Comparison of ENCODE assay signal across 8 mouse cellular contexts in the genomic region with DNA sequence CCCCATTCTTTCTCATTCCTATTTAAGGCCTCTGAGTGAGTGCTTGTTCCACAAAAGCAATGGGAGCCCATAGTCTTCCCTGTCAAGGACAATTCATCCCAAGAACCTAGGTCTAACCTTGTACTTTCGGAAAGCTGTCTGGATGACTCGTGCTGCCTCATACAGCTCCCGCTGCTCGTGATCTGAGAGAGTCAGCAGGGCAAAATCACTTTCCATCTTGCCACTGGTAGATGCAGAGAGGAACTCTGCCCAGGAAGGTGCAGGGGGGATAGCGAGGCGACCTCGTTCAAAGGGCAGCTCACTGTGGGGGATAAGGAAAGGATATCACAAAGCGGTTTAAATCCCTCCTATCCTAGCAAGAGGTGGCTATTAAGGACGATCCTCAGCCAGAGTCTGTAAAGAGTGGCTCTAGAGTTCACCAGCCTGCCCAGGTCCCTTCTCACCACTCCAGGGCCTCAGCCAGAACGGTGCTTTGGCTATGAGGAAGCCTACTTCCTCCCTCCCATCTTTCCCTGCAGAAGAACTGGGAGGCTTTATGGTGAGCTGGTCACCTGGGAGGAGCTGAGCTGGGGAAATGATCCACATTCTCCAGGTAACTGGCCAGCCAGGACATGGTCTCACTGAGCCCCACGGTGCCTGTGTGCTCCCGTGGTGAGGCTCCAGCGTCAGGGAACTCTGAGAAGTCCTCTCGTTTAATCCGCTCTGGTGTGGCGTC. TPM values are rescaled to one million over a fixed set of nuclear protein-coding genes. Genes with fewer than 3 reads are reported as not detected.
DNase-seq lines count a peak whose midpoint lies in the region; ATAC-seq lines count a peak whose summit lies in the region.

No protein-coding gene starts in this region.

- H3K4me1 ChIP-seq in forebrain, embryonic 11.5 days (replicated peaks; ENCODE audit: control insufficient read depth, insufficient read depth, low read length) = peaks cover 4% of the 10 kb centered on the region; the same call in 1 of the 2 replicates
- H3K4me1 ChIP-seq in forebrain, embryonic 16.5 days (replicated peaks; ENCODE audit: control insufficient read depth, insufficient read depth, low read length) = peaks cover 24% of the 10 kb centered on the region
- H3K4me1 ChIP-seq in limb, embryonic 12.5 days (replicated peaks) = peaks cover 26% of the 10 kb centered on the region
- H3K4me1 ChIP-seq in limb, embryonic 10.5 days = peaks cover 36% of the 10 kb centered on the region
- H3K4me1 ChIP-seq in forebrain, embryonic 12.5 days = peaks cover 28% of the 10 kb centered on the region
- H3K4me1 ChIP-seq in midbrain, embryonic 15.5 days = peaks cover 33% of the 10 kb centered on the region

- no peak for ATAC-seq in forebrain, embryonic 11.5 days (replicated peaks; ENCODE audit: low FRiP score)
- ATAC-seq in forebrain, embryonic 16.5 days = no peak
- no peak for ATAC-seq in limb, embryonic 12.5 days (ENCODE audit: insufficient number of reproducible peaks, insufficient read depth, low FRiP score, low TSS enrichment, low read depth)
- no peak for ATAC-seq in forebrain, embryonic 12.5 days (ENCODE audit: low FRiP score)
- ATAC-seq in midbrain, embryonic 15.5 days (replicated peaks) = no peak

- 80% methylated on average over 16 of the region's 16 CpGs for WGBS in forebrain, embryonic 11.5 days
- WGBS in forebrain, embryonic 16.5 days = 81% methylated on average over 16 of the region's 16 CpGs
- WGBS in limb, embryonic 12.5 days = 86% methylated on average over 16 of the region's 16 CpGs
- 87% methylated on average over 16 of the region's 16 CpGs for WGBS in limb, embryonic 10.5 days
- 77% methylated on average over 16 of the region's 16 CpGs for WGBS in forebrain, embryonic 12.5 days
- WGBS in midbrain, embryonic 15.5 days = 74% methylated on average over 16 of the region's 16 CpGs

- H3K36me3 ChIP-seq in forebrain, embryonic 11.5 days (ENCODE audit: control insufficient read depth, insufficient read depth, low read length) = no peaks in the 10 kb centered on the region; the same call in 1 of the 2 replicates
- H3K36me3 ChIP-seq in forebrain, embryonic 16.5 days (ENCODE audit: control insufficient read depth, insufficient read depth) = no peaks in the 10 kb centered on the region; the same call in 1 of the 2 replicates
- H3K36me3 ChIP-seq in limb, embryonic 12.5 days = peaks cover 57% of the 10 kb centered on the region
- H3K36me3 ChIP-seq in limb, embryonic 10.5 days = peaks cover 48% of the 10 kb centered on the region
- peaks cover 30% of the 10 kb centered on the region for H3K36me3 ChIP-seq in forebrain, embryonic 12.5 days (replicated peaks)
- peaks cover 16% of the 10 kb centered on the region; the same call in 1 of the 2 replicates for H3K36me3 ChIP-seq in midbrain, embryonic 15.5 days (replicated peaks)

- H3K27ac ChIP-seq in forebrain, embryonic 11.5 days (ENCODE audit: low read depth, low read length) = no peak overlapping the region
- no peak overlapping the region for H3K27ac ChIP-seq in forebrain, embryonic 16.5 days (ENCODE audit: low read length)
- H3K27ac ChIP-seq in limb, embryonic 12.5 days = no peak overlapping the region
- H3K27ac ChIP-seq in limb, embryonic 10.5 days = no peak overlapping the region
- no peak overlapping the region for H3K27ac ChIP-seq in forebrain, embryonic 12.5 days
- H3K27ac ChIP-seq in midbrain, embryonic 15.5 days = no peak overlapping the region

- peak; percentile 49 for DNase-seq in forebrain, embryonic 11.5 days (ENCODE audit: low spot score)
- DNase-seq in limb, embryonic 10.5 days (ENCODE audit: low spot score) = no peak
- DNase-seq in layer of hippocampus, adult 11-12 months (ENCODE audit: low spot score) = no peak
- no peak for DNase-seq in urinary bladder, postnatal 14 days (ENCODE audit: low spot score)

- no peak overlapping the region for H3K4me3 ChIP-seq in forebrain, embryonic 11.5 days (ENCODE audit: low read depth, low read length)
- H3K4me3 ChIP-seq in forebrain, embryonic 16.5 days (replicated peaks; ENCODE audit: low read length) = no peak overlapping the region
- H3K4me3 ChIP-seq in limb, embryonic 12.5 days (replicated peaks) = 0 out of 2 replicates have a peak overlapping the region, but pooled peaks have one; percentile 52
- H3K4me3 ChIP-seq in limb, embryonic 10.5 days = no peak overlapping the region
- no peak overlapping the region for H3K4me3 ChIP-seq in forebrain, embryonic 12.5 days (replicated peaks)
- no peak overlapping the region for H3K4me3 ChIP-seq in midbrain, embryonic 15.5 days

- H3K27me3 ChIP-seq in forebrain, embryonic 11.5 days (ENCODE audit: control insufficient read depth, insufficient read depth, low read length) = no peaks in the 10 kb centered on the region
- H3K27me3 ChIP-seq in forebrain, embryonic 16.5 days (replicated peaks; ENCODE audit: control insufficient read depth, insufficient read depth, low read length) = no peaks in the 10 kb centered on the region
- H3K27me3 ChIP-seq in limb, embryonic 12.5 days = no peaks in the 10 kb centered on the region
- H3K27me3 ChIP-seq in limb, embryonic 10.5 days (ENCODE audit: low read depth, poor library complexity, severe bottlenecking) = no peaks in the 10 kb centered on the region
- H3K27me3 ChIP-seq in forebrain, embryonic 12.5 days = no peaks in the 10 kb centered on the region
- no peaks in the 10 kb centered on the region for H3K27me3 ChIP-seq in midbrain, embryonic 15.5 days (replicated peaks)

- no peak overlapping the region for H3K9ac ChIP-seq in forebrain, embryonic 11.5 days (ENCODE audit: low read length)
- no peak overlapping the region for H3K9ac ChIP-seq in forebrain, embryonic 16.5 days (replicated peaks; ENCODE audit: low read depth, low read length)
- H3K9ac ChIP-seq in limb, embryonic 12.5 days (replicated peaks) = no peak overlapping the region
- H3K9ac ChIP-seq in forebrain, embryonic 12.5 days = peak overlapping the region; percentile 84; the same call in 1 of the 2 replicates
- no peak overlapping the region; the same call in 1 of the 2 replicates for H3K9ac ChIP-seq in midbrain, embryonic 15.5 days

- H3K4me2 ChIP-seq in forebrain, embryonic 11.5 days (ENCODE audit: low read depth, low read length, severe bottlenecking) = no peak overlapping the region
- no peak overlapping the region for H3K4me2 ChIP-seq in forebrain, embryonic 16.5 days (ENCODE audit: low read length)
- H3K4me2 ChIP-seq in limb, embryonic 12.5 days = peak overlapping the region; percentile 67; the same call in 1 of the 2 replicates
- 0 out of 2 replicates have a peak overlapping the region, but pooled peaks have one; percentile 92 for H3K4me2 ChIP-seq in forebrain, embryonic 12.5 days
- H3K4me2 ChIP-seq in midbrain, embryonic 15.5 days = peak overlapping the region; percentile 90

- no peaks in the 10 kb centered on the region for H3K9me3 ChIP-seq in forebrain, embryonic 11.5 days (ENCODE audit: control insufficient read depth, low read length)
- H3K9me3 ChIP-seq in forebrain, embryonic 16.5 days (ENCODE audit: control insufficient read depth, low read length) = no peaks in the 10 kb centered on the region
- H3K9me3 ChIP-seq in limb, embryonic 12.5 days = no peaks in the 10 kb centered on the region
- H3K9me3 ChIP-seq in limb, embryonic 10.5 days (replicated peaks) = no peaks in the 10 kb centered on the region
- H3K9me3 ChIP-seq in forebrain, embryonic 12.5 days = no peaks in the 10 kb centered on the region
- H3K9me3 ChIP-seq in midbrain, embryonic 15.5 days = no peaks in the 10 kb centered on the region

RNA-seq across cellular contexts. Expression of gene Spag7, which starts 2.3 kb away (rescaled TPM):
- 160 and 167 TPM in 2 replicates for polyA plus RNA-seq in forebrain, embryonic 11.5 days (2014; fragmentation: Nextera tagmentation; extraction: Ambion mirVana)
- polyA plus RNA-seq in forebrain, embryonic 16.5 days (2015; fragmentation: Nextera tagmentation; extraction: Ambion mirVana) = 119 and 146 TPM in 2 replicates
- 151 TPM in 2 replicates for polyA plus RNA-seq in limb, embryonic 12.5 days (2016; fragmentation: Nextera tagmentation; extraction: Ambion mirVana)
- 182 and 196 TPM in 2 replicates for polyA plus RNA-seq in limb, embryonic 10.5 days (2016; fragmentation: Nextera tagmentation; extraction: Ambion mirVana)
- polyA plus RNA-seq in forebrain, embryonic 12.5 days (2016; fragmentation: Nextera tagmentation; extraction: Ambion mirVana) = 144 and 149 TPM in 2 replicates
- polyA plus RNA-seq in midbrain, embryonic 15.5 days (2015; fragmentation: Nextera tagmentation; extraction: Ambion mirVana) = 171 and 173 TPM in 2 replicates

RNA-seq across cellular contexts. Expression of gene Eno3, which starts 14.5 kb away (rescaled TPM):
- polyA plus RNA-seq in forebrain, embryonic 11.5 days (2014; fragmentation: Nextera tagmentation; extraction: Ambion mirVana) = 16.6 and 17.4 TPM in 2 replicates
- 6.5 and 8.2 TPM in 2 replicates for polyA plus RNA-seq in forebrain, embryonic 16.5 days (2015; fragmentation: Nextera tagmentation; extraction: Ambion mirVana)
- polyA plus RNA-seq in limb, embryonic 12.5 days (2016; fragmentation: Nextera tagmentation; extraction: Ambion mirVana) = 34.2 and 38.2 TPM in 2 replicates
- 67.8 and 75.6 TPM in 2 replicates for polyA plus RNA-seq in limb, embryonic 10.5 days (2016; fragmentation: Nextera tagmentation; extraction: Ambion mirVana)
- polyA plus RNA-seq in forebrain, embryonic 12.5 days (2016; fragmentation: Nextera tagmentation; extraction: Ambion mirVana) = 9.0 and 9.7 TPM in 2 replicates
- polyA plus RNA-seq in midbrain, embryonic 15.5 days (2015; fragmentation: Nextera tagmentation; extraction: Ambion mirVana) = 8.0 and 8.3 TPM in 2 replicates

RNA-seq across cellular contexts. Expression of gene Camta2, which starts 16.4 kb away (rescaled TPM):
- 10.8 and 11.4 TPM in 2 replicates for polyA plus RNA-seq in forebrain, embryonic 11.5 days (2014; fragmentation: Nextera tagmentation; extraction: Ambion mirVana)
- polyA plus RNA-seq in forebrain, embryonic 16.5 days (2015; fragmentation: Nextera tagmentation; extraction: Ambion mirVana) = 17.2 and 21.3 TPM in 2 replicates
- polyA plus RNA-seq in limb, embryonic 12.5 days (2016; fragmentation: Nextera tagmentation; extraction: Ambion mirVana) = 9.9 and 12.8 TPM in 2 replicates
- 8.9 and 11.6 TPM in 2 replicates for polyA plus RNA-seq in limb, embryonic 10.5 days (2016; fragmentation: Nextera tagmentation; extraction: Ambion mirVana)
- polyA plus RNA-seq in forebrain, embryonic 12.5 days (2016; fragmentation: Nextera tagmentation; extraction: Ambion mirVana) = 12.6 and 13.9 TPM in 2 replicates
- 23.5 and 25.0 TPM in 2 replicates for polyA plus RNA-seq in midbrain, embryonic 15.5 days (2015; fragmentation: Nextera tagmentation; extraction: Ambion mirVana)

RNA-seq across cellular contexts. Expression of gene Pfn1, which starts 17.0 kb away (rescaled TPM):
- 1,387 and 1,399 TPM in 2 replicates for polyA plus RNA-seq in forebrain, embryonic 11.5 days (2014; fragmentation: Nextera tagmentation; extraction: Ambion mirVana)
- polyA plus RNA-seq in forebrain, embryonic 16.5 days (2015; fragmentation: Nextera tagmentation; extraction: Ambion mirVana) = 642 and 656 TPM in 2 replicates
- 1,494 and 1,514 TPM in 2 replicates for polyA plus RNA-seq in limb, embryonic 12.5 days (2016; fragmentation: Nextera tagmentation; extraction: Ambion mirVana)
- 2,132 and 2,568 TPM in 2 replicates for polyA plus RNA-seq in limb, embryonic 10.5 days (2016; fragmentation: Nextera tagmentation; extraction: Ambion mirVana)
- 1,070 and 1,131 TPM in 2 replicates for polyA plus RNA-seq in forebrain, embryonic 12.5 days (2016; fragmentation: Nextera tagmentation; extraction: Ambion mirVana)
- polyA plus RNA-seq in midbrain, embryonic 15.5 days (2015; fragmentation: Nextera tagmentation; extraction: Ambion mirVana) = 659 and 665 TPM in 2 replicates

RNA-seq across cellular contexts. Expression of gene Slc25a11, which starts 24.2 kb away (rescaled TPM):
- 129 and 137 TPM in 2 replicates for polyA plus RNA-seq in forebrain, embryonic 11.5 days (2014; fragmentation: Nextera tagmentation; extraction: Ambion mirVana)
- polyA plus RNA-seq in forebrain, embryonic 16.5 days (2015; fragmentation: Nextera tagmentation; extraction: Ambion mirVana) = 159 and 174 TPM in 2 replicates
- 161 and 163 TPM in 2 replicates for polyA plus RNA-seq in limb, embryonic 12.5 days (2016; fragmentation: Nextera tagmentation; extraction: Ambion mirVana)
- 136 and 160 TPM in 2 replicates for polyA plus RNA-seq in limb, embryonic 10.5 days (2016; fragmentation: Nextera tagmentation; extraction: Ambion mirVana)
- 139 and 141 TPM in 2 replicates for polyA plus RNA-seq in forebrain, embryonic 12.5 days (2016; fragmentation: Nextera tagmentation; extraction: Ambion mirVana)
- polyA plus RNA-seq in midbrain, embryonic 15.5 days (2015; fragmentation: Nextera tagmentation; extraction: Ambion mirVana) = 180 and 181 TPM in 2 replicates

Comparison
In these comparisons a context has a peak if more than half of its experiments do, and no peak if none do; other contexts are left out.
1. H3K4me2 ChIP-seq: peak in limb, embryonic 12.5 days (single experiment), forebrain, embryonic 12.5 days (single experiment) and midbrain, embryonic 15.5 days (single experiment); none in forebrain, embryonic 11.5 days (single experiment) and forebrain, embryonic 16.5 days (single experiment).